Comparison of ENCODE assay signal across 8 mouse cellular contexts in the genomic region with DNA sequence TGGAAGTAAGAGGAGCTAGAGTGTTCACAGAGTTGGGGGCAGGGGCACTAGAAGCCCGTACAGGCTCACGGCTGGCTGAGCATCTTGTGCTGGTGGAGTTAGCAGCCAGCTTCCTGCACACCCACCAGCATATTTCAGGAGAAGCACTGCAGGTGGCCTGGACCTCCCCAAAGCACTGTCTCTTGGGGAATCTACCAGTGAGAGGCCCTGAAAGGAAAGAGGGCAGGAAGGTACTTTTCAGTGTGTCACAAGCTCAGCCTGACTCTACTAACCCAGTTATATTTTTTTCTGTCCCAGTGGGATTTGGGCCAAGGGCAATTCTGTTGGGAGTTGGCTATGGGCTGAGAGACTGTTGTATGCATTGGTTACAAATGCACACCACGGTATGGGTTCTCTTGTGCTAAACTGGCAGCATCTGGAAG. TPM values are rescaled to one million over a fixed set of nuclear protein-coding genes. Genes with fewer than 3 reads are reported as not detected.
A peak's percentile ranks its signal among the peaks of the same experiment; 100 is the strongest.
DNase-seq lines count a peak whose midpoint lies in the region; ATAC-seq and TF ChIP-seq lines count a peak whose summit lies in the region.

No protein-coding gene starts in this region.

- H3K4me3 ChIP-seq in gastrocnemius, adult 2 months: peak overlapping the region; percentile 67
- H3K4me3 ChIP-seq in limb, embryonic 15.5 days: peak overlapping the region; percentile 4; the same call in 1 of the 2 replicates
- no peak overlapping the region for H3K4me3 ChIP-seq in limb, embryonic 10.5 days
- H3K4me3 ChIP-seq in forebrain, embryonic 15.5 days: no peak overlapping the region
- H3K4me3 ChIP-seq in forebrain, embryonic 10.5 days: no peak overlapping the region

- no peak for DNase-seq in gastrocnemius, adult 2 months
- no peak for DNase-seq in gastrocnemius, postnatal 25 days
- no peak for DNase-seq in limb, embryonic 10.5 days (ENCODE audit: low spot score)
- DNase-seq in adipocyte (ENCODE audit: low spot score): peak; percentile 65
- DNase-seq in right cerebral cortex, postnatal 36 days (ENCODE audit: low spot score in 2 of 2): peak; percentile 43 to 49
- no peak for DNase-seq in forebrain, embryonic 10.5 days (ENCODE audit: extremely low spot score, low spot score)

- H3K4me1 ChIP-seq in limb, embryonic 15.5 days: no peaks in the 10 kb centered on the region
- peaks cover 10% of the 10 kb centered on the region for H3K4me1 ChIP-seq in limb, embryonic 10.5 days
- H3K4me1 ChIP-seq in forebrain, embryonic 15.5 days: no peaks in the 10 kb centered on the region
- H3K4me1 ChIP-seq in forebrain, embryonic 10.5 days: 0 out of 2 replicates have a peak, but pooled peaks cover 4% of the 10 kb centered on the region

- H3K9ac ChIP-seq in limb, embryonic 15.5 days: no peak overlapping the region
- H3K9ac ChIP-seq in forebrain, embryonic 15.5 days (replicated peaks): no peak overlapping the region

- H3K27me3 ChIP-seq in limb, embryonic 15.5 days: no peaks in the 10 kb centered on the region
- no peaks in the 10 kb centered on the region for H3K27me3 ChIP-seq in limb, embryonic 10.5 days (ENCODE audit: low read depth, poor library complexity, severe bottlenecking)
- no peaks in the 10 kb centered on the region for H3K27me3 ChIP-seq in forebrain, embryonic 15.5 days
- H3K27me3 ChIP-seq in forebrain, embryonic 10.5 days (ENCODE audit: poor library complexity, severe bottlenecking): no peaks in the 10 kb centered on the region

- intact Hi-C loops in gastrocnemius, adult 2 months (cut with DNase I): no loop called here

- WGBS in limb, embryonic 15.5 days: 67% methylated on average over 3 of the region's 3 CpGs
- WGBS in limb, embryonic 10.5 days: 81% methylated on average over 3 of the region's 3 CpGs
- 43% methylated on average over 3 of the region's 3 CpGs for WGBS in forebrain, embryonic 15.5 days
- 78% methylated on average over 3 of the region's 3 CpGs for WGBS in forebrain, embryonic 10.5 days

- no peaks in the 10 kb centered on the region for H3K9me3 ChIP-seq in limb, embryonic 15.5 days
- H3K9me3 ChIP-seq in limb, embryonic 10.5 days (replicated peaks): no peaks in the 10 kb centered on the region
- no peaks in the 10 kb centered on the region for H3K9me3 ChIP-seq in forebrain, embryonic 15.5 days
- H3K9me3 ChIP-seq in forebrain, embryonic 10.5 days: no peaks in the 10 kb centered on the region

- no peak for ATAC-seq in limb, embryonic 15.5 days (ENCODE audit: insufficient number of reproducible peaks, low FRiP score, low TSS enrichment, low read depth)
- ATAC-seq in forebrain, embryonic 15.5 days (replicated peaks): no peak

- H3K4me2 ChIP-seq in limb, embryonic 15.5 days: no peak overlapping the region
- H3K4me2 ChIP-seq in forebrain, embryonic 15.5 days (replicated peaks): no peak overlapping the region

- no peaks in the 10 kb centered on the region for H3K36me3 ChIP-seq in limb, embryonic 15.5 days
- H3K36me3 ChIP-seq in limb, embryonic 10.5 days: no peaks in the 10 kb centered on the region
- no peaks in the 10 kb centered on the region for H3K36me3 ChIP-seq in forebrain, embryonic 15.5 days
- H3K36me3 ChIP-seq in forebrain, embryonic 10.5 days (replicated peaks): no peaks in the 10 kb centered on the region

- peak overlapping the region; percentile 20; the same call in 1 of the 2 replicates for H3K27ac ChIP-seq in gastrocnemius, adult 2 months
- H3K27ac ChIP-seq in limb, embryonic 15.5 days: no peak overlapping the region
- H3K27ac ChIP-seq in limb, embryonic 10.5 days: no peak overlapping the region
- H3K27ac ChIP-seq in forebrain, embryonic 15.5 days (replicated peaks): no peak overlapping the region
- no peak overlapping the region for H3K27ac ChIP-seq in forebrain, embryonic 10.5 days

- no peak for TF ChIP-seq CTCF in gastrocnemius, adult 2 months (IDR thresholded peaks at IDR 0.05)

RNA-seq across cellular contexts. Expression of a gene that starts 1.8 kb away (rescaled TPM):
- total RNA-seq in gastrocnemius, adult 2 months (2021): 1 to 10 TPM; 3.8 to 4.2 TPM
- 1 to 10 TPM; 1.9 to 5.3 TPM for total RNA-seq in gastrocnemius, postnatal 25 days (2021)
- polyA plus RNA-seq in limb, embryonic 15.5 days (2015; fragmentation: Nextera tagmentation; extraction: Ambion mirVana): 7.2 and 8.8 TPM in 2 replicates
- 2.0 and 3.9 TPM in 2 replicates for polyA plus RNA-seq in limb, embryonic 10.5 days (2016; fragmentation: Nextera tagmentation; extraction: Ambion mirVana)
- 3.9 and 5.1 TPM in 2 replicates for polyA plus RNA-seq in forebrain, embryonic 15.5 days (2015; fragmentation: Nextera tagmentation; extraction: Ambion mirVana)
- polyA plus RNA-seq in forebrain, embryonic 10.5 days (2016; fragmentation: Nextera tagmentation; extraction: Ambion mirVana): 2.8 and 4.1 TPM in 2 replicates

RNA-seq across cellular contexts. Expression of a gene that starts 48.2 kb away (rescaled TPM):
- total RNA-seq in gastrocnemius, adult 2 months (2021): under 1 TPM; 0.08 to 0.17 TPM
- under 1 TPM; 0.28 to 0.35 TPM for total RNA-seq in gastrocnemius, postnatal 25 days (2021)
- polyA plus RNA-seq in limb, embryonic 15.5 days (2015; fragmentation: Nextera tagmentation; extraction: Ambion mirVana): 2.4 and 3.0 TPM in 2 replicates
- polyA plus RNA-seq in limb, embryonic 10.5 days (2016; fragmentation: Nextera tagmentation; extraction: Ambion mirVana): 0.23 and 0.35 TPM in 2 replicates
- polyA plus RNA-seq in forebrain, embryonic 15.5 days (2015; fragmentation: Nextera tagmentation; extraction: Ambion mirVana): 20.8 and 21.9 TPM in 2 replicates
- 3.6 and 4.7 TPM in 2 replicates for polyA plus RNA-seq in forebrain, embryonic 10.5 days (2016; fragmentation: Nextera tagmentation; extraction: Ambion mirVana)

Comparison
In these comparisons a context has a peak if more than half of its experiments do, and no peak if none do; other contexts are left out.
1. H3K4me3 ChIP-seq: peak in gastrocnemius, adult 2 months (single experiment) and limb, embryonic 15.5 days (single experiment); none in limb, embryonic 10.5 days (single experiment), forebrain, embryonic 15.5 days (single experiment) and forebrain, embryonic 10.5 days (single experiment).
2. DNase-seq: peak in adipocyte (single experiment) and right cerebral cortex, postnatal 36 days (2 of 2); none in gastrocnemius, adult 2 months (single experiment), gastrocnemius, postnatal 25 days (single experiment), limb, embryonic 10.5 days (single experiment) and forebrain, embryonic 10.5 days (single experiment).